Mouse (Mus musculus) megakaryocyte, embryonic 14.5 days (primary cell): ENCODE results near the gene Mios.

Source experiments
- FLI1 ChIP-seq: IDR thresholded peaks from 2 replicates; pipeline ENCODE4 v1.6.1; 2012; ENCODE audit warnings: low read length, inconsistent platforms, mixed read lengths
- GATA1 ChIP-seq: IDR thresholded peaks from 3 replicates; pipeline ENCODE4 v1.6.1; 2012; ENCODE audit warnings: mixed read lengths, low read length, inconsistent platforms, borderline replicate concordance

GRCm38 (mm10) chr6:8276431-8276830 is 67.4 kb downstream of the Mios start:
- no peak for TF ChIP-seq GATA1
- no peak for TF ChIP-seq FLI1
